8 mouse cellular contexts compared by ENCODE assay signal in genomic region chr8:71676803-71677202, GRCm38 (mm10). TPM values are rescaled to one million over a fixed set of nuclear protein-coding genes. Genes with fewer than 3 reads are reported as not detected.
DNase-seq lines count a peak whose midpoint lies in the region; ATAC-seq and TF ChIP-seq lines count a peak whose summit lies in the region.

No protein-coding gene starts in this region.

- no peak for ATAC-seq in embryonic facial prominence, embryonic 15.5 days (ENCODE audit: insufficient number of reproducible peaks, low FRiP score, low TSS enrichment, low read depth)
- ATAC-seq in intestine, embryonic 16.5 days, result no peak
- ATAC-seq in neural tube, embryonic 12.5 days (ENCODE audit: low FRiP score, low read depth), result no peak

- peaks cover 9% of the 10 kb centered on the region for H3K4me1 ChIP-seq in liver, adult 2 months (ENCODE audit: control insufficient read depth, insufficient read depth, low read length)
- peaks cover 43% of the 10 kb centered on the region for H3K4me1 ChIP-seq in embryonic facial prominence, embryonic 15.5 days
- peaks cover 25% of the 10 kb centered on the region for H3K4me1 ChIP-seq in intestine, embryonic 16.5 days (ENCODE audit: control insufficient read depth, insufficient read depth, low read length)
- H3K4me1 ChIP-seq in neural tube, embryonic 12.5 days, result peaks cover 10% of the 10 kb centered on the region; the same call in 1 of the 2 replicates

- no peaks in the 10 kb centered on the region for H3K9me3 ChIP-seq in embryonic facial prominence, embryonic 15.5 days (replicated peaks)
- no peaks in the 10 kb centered on the region for H3K9me3 ChIP-seq in intestine, embryonic 16.5 days (ENCODE audit: control insufficient read depth, low read length)
- H3K9me3 ChIP-seq in neural tube, embryonic 12.5 days, result no peaks in the 10 kb centered on the region

- peak overlapping the region; percentile 5; the same call in 1 of the 2 replicates for H3K27ac ChIP-seq in liver, adult 2 months (replicated peaks; ENCODE audit: insufficient read depth, low read depth, low read length)
- H3K27ac ChIP-seq in embryonic facial prominence, embryonic 15.5 days (replicated peaks), result peak overlapping the region; percentile 72; the same call in 1 of the 2 replicates
- H3K27ac ChIP-seq in intestine, embryonic 16.5 days (ENCODE audit: low read length), result peak overlapping the region; percentile 87
- H3K27ac ChIP-seq in neural tube, embryonic 12.5 days, result no peak overlapping the region

- H3K9ac ChIP-seq in liver, adult 2 months (ENCODE audit: low read depth, low read length), result peak overlapping the region; percentile 99
- H3K9ac ChIP-seq in embryonic facial prominence, embryonic 15.5 days, result 0 out of 2 replicates have a peak overlapping the region, but pooled peaks have one; percentile 48
- H3K9ac ChIP-seq in intestine, embryonic 16.5 days (ENCODE audit: low read depth, low read length), result peak overlapping the region; percentile 88
- no peak overlapping the region for H3K9ac ChIP-seq in neural tube, embryonic 12.5 days

- no peak for TF ChIP-seq CTCF in liver, adult 2 months (IDR thresholded peaks at IDR 0.05; ENCODE audit: low read depth, low read length)

- intact Hi-C loops in gastrocnemius, postnatal 36 days (cut with DNase I), result no loop called here

- 54% methylated on average over 9 of the region's 9 CpGs for WGBS in liver, adult 2 months
- 48% methylated on average over 9 of the region's 9 CpGs for WGBS in embryonic facial prominence, embryonic 15.5 days
- WGBS in intestine, embryonic 16.5 days, result 57% methylated on average over 9 of the region's 9 CpGs
- WGBS in neural tube, embryonic 12.5 days, result 51% methylated on average over 9 of the region's 9 CpGs

- no peaks in the 10 kb centered on the region for H3K79me2 ChIP-seq in liver, adult 2 months (ENCODE audit: control insufficient read depth, insufficient read depth, low read length)

- DNase-seq in liver, adult 2 months (ENCODE audit: extremely low read depth, low read depth, low spot score), result no peak
- no peak for DNase-seq in liver
- no peak for DNase-seq in gastrocnemius, postnatal 36 days
- no peak for DNase-seq in retina, embryonic 14.5 days (ENCODE audit: low spot score)
- DNase-seq in kidney, postnatal 25 days, result no peak

- no peaks in the 10 kb centered on the region for H3K36me3 ChIP-seq in liver, adult 2 months (ENCODE audit: control insufficient read depth, insufficient read depth, low read length)
- H3K36me3 ChIP-seq in embryonic facial prominence, embryonic 15.5 days, result no peaks in the 10 kb centered on the region
- H3K36me3 ChIP-seq in intestine, embryonic 16.5 days (ENCODE audit: control insufficient read depth, insufficient read depth, low read length), result no peaks in the 10 kb centered on the region
- H3K36me3 ChIP-seq in neural tube, embryonic 12.5 days, result no peaks in the 10 kb centered on the region

- peak overlapping the region; percentile 87 for H3K4me2 ChIP-seq in embryonic facial prominence, embryonic 15.5 days (replicated peaks)
- H3K4me2 ChIP-seq in intestine, embryonic 16.5 days (ENCODE audit: low read depth, low read length), result peak overlapping the region; percentile 84
- peak overlapping the region; percentile 93 for H3K4me2 ChIP-seq in neural tube, embryonic 12.5 days (replicated peaks)

- H3K27me3 ChIP-seq in liver, adult 2 months (ENCODE audit: control insufficient read depth, insufficient read depth, low read length), result no peaks in the 10 kb centered on the region
- peaks cover 50% of the 10 kb centered on the region for H3K27me3 ChIP-seq in embryonic facial prominence, embryonic 15.5 days
- H3K27me3 ChIP-seq in intestine, embryonic 16.5 days (replicated peaks; ENCODE audit: control insufficient read depth, insufficient read depth, low read length), result peaks cover 14% of the 10 kb centered on the region
- peaks cover 81% of the 10 kb centered on the region for H3K27me3 ChIP-seq in neural tube, embryonic 12.5 days (replicated peaks)

- TF ChIP-seq POLR2A in liver, adult 2 months (IDR thresholded peaks at IDR 0.05; ENCODE audit: extremely low read depth, insufficient read depth, low read length), result no peak

- H3K4me3 ChIP-seq in liver, adult 2 months (ENCODE audit: insufficient read depth, low read depth, low read length), result peak overlapping the region; percentile 98; the same call in 1 of the 2 replicates
- peak overlapping the region; percentile 67 for H3K4me3 ChIP-seq in embryonic facial prominence, embryonic 15.5 days (replicated peaks)
- H3K4me3 ChIP-seq in intestine, embryonic 16.5 days (ENCODE audit: low read length), result peak overlapping the region; percentile 79
- H3K4me3 ChIP-seq in neural tube, embryonic 12.5 days, result no peak overlapping the region; the same call in 1 of the 2 replicates

RNA-seq across cellular contexts. Expression of gene Jak3, which starts 0.7 kb away (rescaled TPM):
- total RNA-seq in liver, adult 2 months (2014; rRNA removed), result 4.0 and 4.6 TPM in 2 replicates
- polyA plus RNA-seq in liver, adult 2 months (2012; rRNA removed), result 5.7 and 7.9 TPM in 2 replicates
- 5.3 and 6.3 TPM in 2 replicates for polyA plus RNA-seq in embryonic facial prominence, embryonic 15.5 days (2015; fragmentation: Nextera tagmentation; extraction: Ambion mirVana)
- polyA plus RNA-seq in intestine, embryonic 16.5 days (2015; fragmentation: Nextera tagmentation; extraction: Ambion mirVana), result 11.5 and 13.5 TPM in 2 replicates
- polyA plus RNA-seq in neural tube, embryonic 12.5 days (2016; fragmentation: Nextera tagmentation; extraction: Ambion mirVana), result 3.8 and 4.2 TPM in 2 replicates
- total RNA-seq in gastrocnemius, postnatal 36 days (2021), result 1 to 10 TPM; 1.8 TPM

RNA-seq across cellular contexts. Expression of gene Unc13a, which starts 5.2 kb away (rescaled TPM):
- total RNA-seq in liver, adult 2 months (2014; rRNA removed), result 0.09 and 0.20 TPM in 2 replicates
- 0.15 and 0.72 TPM in 2 replicates for polyA plus RNA-seq in liver, adult 2 months (2012; rRNA removed)
- 1.2 and 2.0 TPM in 2 replicates for polyA plus RNA-seq in embryonic facial prominence, embryonic 15.5 days (2015; fragmentation: Nextera tagmentation; extraction: Ambion mirVana)
- 0.98 and 1.2 TPM in 2 replicates for polyA plus RNA-seq in intestine, embryonic 16.5 days (2015; fragmentation: Nextera tagmentation; extraction: Ambion mirVana)
- 16.3 and 16.7 TPM in 2 replicates for polyA plus RNA-seq in neural tube, embryonic 12.5 days (2016; fragmentation: Nextera tagmentation; extraction: Ambion mirVana)
- not detected for total RNA-seq in gastrocnemius, postnatal 36 days (2021)

RNA-seq across cellular contexts. Expression of gene Insl3, which starts 12.2 kb away (rescaled TPM):
- 0.74 and 1.1 TPM in 2 replicates for total RNA-seq in liver, adult 2 months (2014; rRNA removed)
- polyA plus RNA-seq in liver, adult 2 months (2012; rRNA removed), result 4.9 and 8.2 TPM in 2 replicates
- 1.1 TPM in 2 replicates for polyA plus RNA-seq in embryonic facial prominence, embryonic 15.5 days (2015; fragmentation: Nextera tagmentation; extraction: Ambion mirVana)
- polyA plus RNA-seq in intestine, embryonic 16.5 days (2015; fragmentation: Nextera tagmentation; extraction: Ambion mirVana), result 2.4 and 2.5 TPM in 2 replicates
- 1.2 TPM in 1 of 2 replicates, not detected in the other for polyA plus RNA-seq in neural tube, embryonic 12.5 days (2016; fragmentation: Nextera tagmentation; extraction: Ambion mirVana)
- 1 to 10 TPM; 1.0 to 1.2 TPM for total RNA-seq in gastrocnemius, postnatal 36 days (2021)

RNA-seq across cellular contexts. Expression of gene B3gnt3, which starts 24.8 kb away (rescaled TPM):
- total RNA-seq in liver, adult 2 months (2014; rRNA removed), result 0.92 and 1.3 TPM in 2 replicates
- polyA plus RNA-seq in liver, adult 2 months (2012; rRNA removed), result 1.5 and 2.6 TPM in 2 replicates
- polyA plus RNA-seq in embryonic facial prominence, embryonic 15.5 days (2015; fragmentation: Nextera tagmentation; extraction: Ambion mirVana), result 1.1 and 1.4 TPM in 2 replicates
- polyA plus RNA-seq in intestine, embryonic 16.5 days (2015; fragmentation: Nextera tagmentation; extraction: Ambion mirVana), result 19.2 and 20.9 TPM in 2 replicates
- 0.54 and 0.67 TPM in 2 replicates for polyA plus RNA-seq in neural tube, embryonic 12.5 days (2016; fragmentation: Nextera tagmentation; extraction: Ambion mirVana)
- 1 to 10 TPM; 2.1 to 2.6 TPM for total RNA-seq in gastrocnemius, postnatal 36 days (2021)

RNA-seq across cellular contexts. Expression of gene Fcho1, which starts 48.7 kb away (rescaled TPM):
- 0.18 and 0.87 TPM in 2 replicates for total RNA-seq in liver, adult 2 months (2014; rRNA removed)
- 0.44 and 2.8 TPM in 2 replicates for polyA plus RNA-seq in liver, adult 2 months (2012; rRNA removed)
- polyA plus RNA-seq in embryonic facial prominence, embryonic 15.5 days (2015; fragmentation: Nextera tagmentation; extraction: Ambion mirVana), result 8.1 and 9.8 TPM in 2 replicates
- polyA plus RNA-seq in intestine, embryonic 16.5 days (2015; fragmentation: Nextera tagmentation; extraction: Ambion mirVana), result 5.0 and 6.4 TPM in 2 replicates
- 34.4 and 38.4 TPM in 2 replicates for polyA plus RNA-seq in neural tube, embryonic 12.5 days (2016; fragmentation: Nextera tagmentation; extraction: Ambion mirVana)
- 1 to 10 TPM in 1 of 2 experiments, not detected in 1; 1.4 TPM for total RNA-seq in gastrocnemius, postnatal 36 days (2021)
